Mouse (Mus musculus) T-cell, adult 2 months (primary cell): ENCODE results near the gene Krtap12-1.
"Not testable (repeated sequence)": the region's sequence is repeated elsewhere in the genome, so short reads cannot be mapped to it uniquely, and the experiment has no call there.

Experiments
- DNase-seq: peaks from one replicate; pipeline ENCODE4 v3.0.0; 2022; ENCODE audit warnings: low spot score

Gene Krtap12-1

GRCm38 (mm10) chr10:77741924-77742688 lies 21.7 kb downstream of the Krtap12-1 start, which contains the start of gene Gm18596:
Gm18596 (minus strand) TSS chr10:77742638.
- not testable (repeated sequence) for DNase-seq

- DNase-seq, result not testable (repeated sequence)
These were observed 30.3 kb downstream of the Krtap12-1 start for GRCm38 (mm10) chr10:77750686-77751085.

GRCm38 (mm10) chr10:77751254-77751653 lies 30.9 kb downstream of the Krtap12-1 start, which contains the start of gene Gm9736:
Gm9736 (minus strand) TSS chr10:77751354.
- DNase-seq, result not testable (repeated sequence)

- not testable (repeated sequence) for DNase-seq
These were observed 31.9 kb downstream of the Krtap12-1 start for GRCm38 (mm10) chr10:77752312-77752711.

- DNase-seq, result no peak
These were observed 33.0 kb downstream of the Krtap12-1 start for GRCm38 (mm10) chr10:77753448-77753847.

- not testable (repeated sequence) for DNase-seq
These were observed 39.2 kb downstream of the Krtap12-1 start, which contains the start of gene Gm3233 for GRCm38 (mm10) chr10:77759582-77759981. Gm3233 (minus strand) TSS chr10:77759682.

- no peak for DNase-seq
These were observed 49.3 kb downstream of the Krtap12-1 start for GRCm38 (mm10) chr10:77769727-77770126.
